Mouse (Mus musculus): ENCODE measurements around the gene Wdr43. TPM values are rescaled to one million over a fixed set of nuclear protein-coding genes. Genes with fewer than 3 reads are reported as not detected.

Wdr43 gene
- 28.5 and 31.4 TPM in 2 replicates for polyA plus RNA-seq (2015; fragmentation: Nextera tagmentation; extraction: Ambion mirVana)

DNA sequence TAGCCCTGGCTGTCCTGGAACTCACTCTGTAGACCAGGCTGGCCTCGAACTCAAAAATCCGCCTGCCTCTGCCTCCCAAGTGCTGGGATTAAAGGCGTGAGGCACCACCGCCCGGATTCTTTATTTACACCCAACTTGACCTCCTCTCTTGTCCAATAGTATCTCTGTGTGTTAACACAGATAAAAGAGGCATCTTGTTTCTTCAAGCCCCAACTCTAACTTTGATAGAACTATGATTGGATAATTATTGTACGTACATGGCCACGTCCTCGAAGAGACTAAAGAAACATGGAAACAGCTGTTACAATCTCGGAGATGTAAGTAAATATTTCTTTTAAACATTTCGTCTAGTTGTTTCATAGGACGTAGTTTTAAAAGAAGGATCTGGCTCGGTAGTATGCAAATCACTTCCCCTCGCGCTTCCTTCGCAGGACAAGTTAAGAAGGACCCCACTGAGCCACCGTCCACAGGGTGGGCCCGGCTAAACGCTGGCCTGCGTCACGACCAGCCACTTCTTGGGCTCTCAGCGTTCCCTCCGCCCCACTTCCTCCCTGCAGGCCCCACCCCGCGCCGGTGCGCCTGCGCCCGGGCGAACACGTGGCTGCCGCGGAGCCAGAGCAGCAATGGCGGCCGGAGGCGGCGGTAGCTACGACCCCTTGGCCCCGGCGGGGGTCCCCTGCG, at the start of gene Wdr43:
TSS of gene Wdr43 (plus strand) at position 258 of the 681 bp plus-strand sequence.

DNA sequence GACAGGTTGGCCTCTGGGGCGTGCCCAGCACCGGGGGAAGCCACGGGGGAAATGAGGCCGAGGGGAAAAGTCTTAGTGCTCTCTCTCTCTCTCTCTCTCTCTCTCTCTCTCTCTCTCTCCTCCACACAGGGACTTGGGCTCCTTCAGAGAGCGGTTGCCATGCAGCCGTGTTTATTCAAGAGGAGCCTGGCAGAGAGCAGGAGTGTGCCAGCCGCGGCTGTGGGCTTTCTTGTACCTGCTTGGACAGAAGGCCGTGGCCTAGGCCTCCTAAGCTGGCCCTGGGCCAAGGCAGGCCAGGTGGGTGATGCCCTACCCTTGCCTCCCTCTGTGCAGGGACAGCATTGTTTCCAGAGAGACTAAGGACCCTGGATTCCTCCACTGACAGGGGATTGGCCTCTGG, 57.4 kb downstream of the Wdr43 start, which contains the start of gene Togaram2:
TSS of gene Togaram2 (plus strand) at position 170 of the 400 bp plus-strand sequence.

Other genes with a start within 250 kb of the Wdr43 start
- gene Gm4707, start 156.0 kb upstream of the Wdr43 start, polyA plus RNA-seq (2015; fragmentation: Nextera tagmentation; extraction: Ambion mirVana), result 1.5 and 1.7 TPM in 2 replicates
- gene Smchd1, start 140.6 kb upstream of the Wdr43 start, polyA plus RNA-seq (2015; fragmentation: Nextera tagmentation; extraction: Ambion mirVana), result 35.1 and 35.8 TPM in 2 replicates
- gene Ndc80, start 89.0 kb upstream of the Wdr43 start, polyA plus RNA-seq (2015; fragmentation: Nextera tagmentation; extraction: Ambion mirVana), result 3.1 and 3.5 TPM in 2 replicates
- 2.7 and 3.1 TPM in 2 replicates for gene Spdya, start 63.8 kb upstream of the Wdr43 start, polyA plus RNA-seq (2015; fragmentation: Nextera tagmentation; extraction: Ambion mirVana)
- 1.5 TPM in 2 replicates for gene Togaram2, start 57.4 kb downstream of the Wdr43 start, polyA plus RNA-seq (2015; fragmentation: Nextera tagmentation; extraction: Ambion mirVana)
- not detected in 2 replicates for gene Pcare, start 137.0 kb downstream of the Wdr43 start, polyA plus RNA-seq (2015; fragmentation: Nextera tagmentation; extraction: Ambion mirVana)
- gene Clip4, start 152.6 kb downstream of the Wdr43 start, polyA plus RNA-seq (2015; fragmentation: Nextera tagmentation; extraction: Ambion mirVana), result 25.6 and 27.9 TPM in 2 replicates

All from neural tube, postnatal 0 days (tissue).